Mouse (Mus musculus) embryo, embryonic 11.5 days (tissue): ENCODE measurements around the gene Hsf3.
A peak's percentile ranks its signal among the peaks of the same experiment; 100 is the strongest.
"Not testable (repeated sequence)": the region's sequence is repeated elsewhere in the genome, so short reads cannot be mapped to it uniquely, and the experiment has no call there.

Experiments
- DNase-seq: peaks from one replicate; pipeline ENCODE4 v3.0.0-alpha.2; 2012; ENCODE audit warnings: low read depth, low spot score

The Hsf3 gene

DNA sequence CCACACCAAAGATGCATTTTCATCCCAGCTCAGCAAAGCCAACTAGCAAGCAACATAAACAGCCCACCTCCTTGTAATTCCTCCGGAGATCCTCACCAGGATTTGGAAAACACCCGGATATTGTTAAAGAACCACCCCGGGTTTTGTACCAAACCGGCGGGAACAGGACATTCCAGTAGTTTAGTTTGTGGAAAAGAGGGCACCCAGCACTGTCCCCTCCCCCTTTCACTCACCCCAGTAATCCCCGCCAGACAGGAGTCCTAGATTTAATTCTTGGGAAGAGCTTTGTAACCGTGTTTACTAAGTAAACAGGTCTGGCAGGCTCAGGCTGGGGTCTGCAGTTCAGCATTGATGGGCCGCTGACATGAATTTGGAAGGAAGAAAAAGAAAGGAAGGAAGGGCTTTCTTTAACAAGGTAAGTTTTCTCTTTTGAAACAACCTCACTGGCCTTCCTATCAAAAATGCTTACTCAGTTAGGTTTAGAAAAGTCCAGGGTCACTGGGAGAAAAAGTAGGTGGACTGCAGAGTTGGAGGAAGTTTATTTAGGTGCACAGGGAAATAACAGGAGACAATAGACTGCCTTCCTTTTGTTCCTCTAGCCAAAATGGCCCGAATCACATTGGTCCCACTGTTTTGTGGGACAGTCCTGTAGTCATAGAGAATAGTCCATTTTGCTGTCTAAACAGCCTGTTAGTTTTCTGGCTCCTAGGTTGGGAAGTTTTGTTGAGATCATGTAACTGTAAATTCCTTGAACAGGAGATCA lies at the start of gene Hsf3:
Hsf3 (minus strand) TSS at position 94 of the 763 bp plus-strand sequence.
- DNase-seq = peak; percentile 16

DNA sequence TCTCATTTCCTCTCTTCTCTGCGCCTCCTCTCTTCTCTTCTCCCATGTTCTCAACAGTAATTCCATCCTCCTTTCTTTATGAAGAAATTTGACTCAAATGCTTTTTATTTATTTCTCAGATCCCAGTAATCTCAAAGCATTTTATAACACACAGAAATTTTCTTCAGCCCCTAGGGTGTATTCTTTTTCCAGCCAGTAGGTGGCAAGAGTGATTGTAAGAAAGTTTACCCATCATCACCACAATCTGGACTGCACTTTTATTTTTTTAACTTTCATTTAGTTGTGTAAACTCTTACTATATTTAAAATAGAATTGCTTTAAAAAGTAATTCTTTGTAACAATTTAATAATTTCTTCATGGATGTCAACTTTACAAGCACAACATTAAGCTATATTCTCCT lies 45.5 kb upstream of the Hsf3 start:
- DNase-seq = no peak

DNA sequence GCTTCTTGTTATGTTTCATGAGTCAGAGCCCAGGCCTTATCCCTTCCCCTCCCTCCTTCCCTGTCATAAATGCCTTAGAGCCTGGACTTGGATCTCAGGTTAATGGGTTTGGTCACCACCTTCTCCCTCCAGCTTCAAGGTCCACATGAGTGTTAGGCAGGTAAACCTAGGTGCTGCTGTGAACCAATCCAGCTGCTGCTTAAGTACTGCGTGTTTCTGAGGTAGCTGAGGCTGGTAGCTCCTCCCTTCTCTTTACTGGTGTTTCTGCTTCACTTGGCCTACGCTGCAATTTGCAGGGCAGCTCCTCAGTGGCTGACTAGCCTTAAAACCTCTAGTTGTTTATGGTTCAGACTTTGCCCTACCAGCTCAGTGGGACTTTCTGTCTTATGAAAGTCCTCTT lies 945 bp downstream of the Hsf3 start, which contains the start of gene Heph:
Heph (plus strand) TSS at position 211 of the 400 bp plus-strand sequence.
- DNase-seq = no peak

DNA sequence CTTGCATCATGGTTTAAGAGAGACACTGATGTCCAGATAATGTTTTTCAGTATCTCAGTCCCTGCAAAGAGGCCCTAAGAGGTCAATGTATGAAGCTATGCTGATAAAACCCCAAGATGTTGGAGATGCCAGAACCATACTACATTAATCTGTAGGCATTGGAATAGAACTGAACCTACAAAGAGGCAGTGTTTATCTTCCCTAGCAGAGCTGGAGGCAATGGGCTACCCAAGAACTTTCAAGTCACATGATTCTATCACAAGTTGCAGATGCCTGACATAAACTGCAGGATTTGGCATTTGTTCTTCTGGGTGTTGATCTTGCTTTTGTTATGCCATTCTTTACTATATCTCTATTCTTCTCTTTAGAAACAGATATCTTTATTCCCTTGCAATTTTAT lies 36.7 kb downstream of the Hsf3 start:
- no peak for DNase-seq

DNA sequence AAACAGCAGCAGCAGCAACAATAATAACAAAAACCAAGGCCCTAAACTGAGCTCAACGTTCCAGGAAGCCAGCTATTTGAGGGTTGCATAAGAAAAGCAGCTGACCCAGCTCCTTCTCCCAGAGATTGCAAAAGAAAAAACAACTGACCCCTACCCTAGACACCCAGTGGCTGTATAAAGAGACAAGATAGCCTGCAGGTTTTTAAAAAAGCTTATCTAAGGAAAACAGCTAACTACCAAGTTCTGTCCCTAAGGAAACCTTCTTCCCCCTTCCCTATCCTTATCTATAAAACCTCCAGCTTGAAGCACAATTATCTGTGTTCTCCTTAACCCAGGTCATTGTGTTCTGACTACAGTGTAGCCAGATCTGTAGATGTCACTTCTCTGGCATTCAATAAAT lies 38.4 kb downstream of the Hsf3 start:
- no peak for DNase-seq

DNA sequence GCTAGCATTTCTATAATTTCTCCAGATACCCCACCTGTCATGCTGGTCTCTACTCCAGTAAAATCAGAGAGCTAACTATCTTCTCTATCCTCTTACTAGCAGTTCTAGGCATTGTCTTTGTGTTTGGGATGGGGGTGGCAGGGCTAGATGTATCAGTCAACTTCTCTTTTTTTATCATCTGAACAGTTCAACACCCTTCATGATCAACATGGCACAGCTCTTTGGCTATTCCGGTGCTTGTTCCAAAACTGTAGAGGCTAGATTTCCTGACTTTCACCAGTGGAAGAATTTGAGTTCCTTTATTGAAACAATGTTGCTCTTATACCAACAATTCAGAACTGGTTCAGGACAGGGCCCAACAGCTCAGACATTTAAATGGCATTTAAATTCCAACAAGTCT lies 39.1 kb downstream of the Hsf3 start:
- no peak for DNase-seq

DNA sequence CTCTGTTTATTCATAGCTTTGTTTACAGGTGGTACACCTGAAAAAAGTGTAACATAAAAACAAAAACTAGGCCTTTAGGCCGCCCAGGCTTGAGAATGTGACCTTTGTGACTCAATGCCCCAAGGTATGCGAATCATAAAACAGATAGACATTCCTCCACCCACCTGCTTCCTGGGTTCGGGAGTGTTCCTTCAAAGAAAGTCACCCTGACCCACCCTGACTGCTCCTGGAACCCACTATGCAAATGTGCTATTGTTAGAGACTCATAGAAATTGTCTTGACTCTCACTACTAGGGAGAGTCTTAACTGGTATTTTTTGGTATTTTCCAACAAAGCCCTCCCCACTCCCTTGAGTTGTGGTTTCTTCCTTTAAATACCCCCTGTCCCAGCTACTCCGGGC lies 40.7 kb downstream of the Hsf3 start:
- not testable (repeated sequence) for DNase-seq

DNA sequence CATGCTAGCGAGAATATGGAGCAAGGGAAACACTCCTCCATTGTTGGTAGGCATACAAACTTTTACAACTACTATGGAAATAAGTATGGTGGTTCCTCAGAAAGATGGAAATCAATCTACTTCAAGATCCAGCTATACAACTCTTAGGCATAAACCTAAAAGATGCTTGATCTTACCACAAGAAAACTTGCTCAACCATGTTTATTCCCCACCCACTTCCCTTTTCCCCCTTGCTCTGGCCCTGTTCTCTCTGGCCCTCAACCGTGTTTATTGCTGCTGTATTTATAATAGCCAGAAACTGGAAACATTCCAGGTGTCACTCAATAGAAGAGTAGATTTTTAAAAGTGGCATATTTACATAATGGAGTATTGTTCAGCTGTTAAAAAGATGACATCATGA lies 117.0 kb downstream of the Hsf3 start:
- no peak for DNase-seq

DNA sequence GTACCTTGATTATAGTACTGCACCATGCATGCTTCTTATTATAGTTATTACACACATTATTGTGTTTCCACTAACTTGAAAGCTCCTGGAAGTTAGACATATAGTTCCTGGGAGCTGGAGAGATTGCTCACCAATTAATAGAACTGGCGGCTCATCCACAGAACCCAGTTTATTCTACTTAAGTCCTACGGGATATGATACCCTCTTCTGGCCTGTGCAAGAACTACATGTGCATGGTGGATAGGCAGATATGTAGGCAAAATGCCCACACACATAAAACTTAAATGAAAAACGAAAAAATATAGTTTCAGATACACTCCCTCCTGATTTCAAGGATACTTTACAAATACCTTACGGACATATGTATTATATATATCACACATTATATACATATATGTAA lies 126.3 kb downstream of the Hsf3 start:
- no peak for DNase-seq

DNA sequence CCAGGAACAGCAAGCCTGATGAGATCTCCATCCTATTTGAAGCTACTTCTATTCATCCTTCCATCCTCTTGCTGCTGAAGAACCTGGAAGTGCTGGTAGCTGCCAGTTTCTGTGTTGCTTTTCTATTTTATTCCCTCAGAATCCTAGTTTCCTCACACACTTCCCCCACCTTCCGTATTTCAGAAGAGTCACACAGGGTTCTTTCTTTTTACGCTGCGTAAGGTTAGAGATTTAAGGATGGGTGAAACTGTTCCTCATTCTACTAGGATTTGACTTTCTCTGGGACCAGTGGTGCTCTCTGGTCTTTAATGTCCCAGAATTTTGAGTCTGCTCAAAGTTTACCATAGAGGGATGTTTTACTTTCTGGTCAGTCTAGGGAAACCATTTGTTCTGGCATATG lies 162.8 kb downstream of the Hsf3 start, which contains the start of gene Vsig4:
Vsig4 (minus strand) TSS at position 101 of the 400 bp plus-strand sequence.
- DNase-seq = no peak

DNA sequence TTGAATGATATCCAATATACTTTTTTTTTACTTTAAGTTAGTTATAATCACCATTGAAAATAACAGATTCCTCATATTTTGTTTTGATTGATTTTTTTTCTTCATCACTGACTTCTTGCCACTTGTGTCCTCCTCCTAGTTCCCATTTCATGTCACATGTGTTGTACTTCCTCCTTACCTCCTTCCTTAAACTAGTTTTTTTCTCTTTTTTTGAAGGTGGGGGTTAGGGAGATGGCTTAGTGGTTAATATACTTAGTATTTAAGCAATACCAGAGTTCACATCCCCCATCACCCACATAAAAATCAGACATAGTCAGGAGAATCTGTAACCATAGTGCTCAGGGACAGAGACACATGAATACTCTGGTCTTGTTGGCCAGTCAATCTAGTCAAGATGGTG lies 199.6 kb downstream of the Hsf3 start:
- DNase-seq = no peak
